Comparison of ENCODE assay signal across 15 mouse cellular contexts in genomic region chr11:44774411-44774810, GRCm38 (mm10).
A peak's percentile ranks its signal among the peaks of the same experiment; 100 is the strongest.
DNase-seq lines count a peak whose midpoint lies in the region; ATAC-seq and TF ChIP-seq lines count a peak whose summit lies in the region.
"Had no signal": no experiment of that assay in that cellular context is flagged by ENCODE, and none has a peak within 500 bp of the region (broad histone marks: within the 10 kb centered on the region; RNA-seq: fewer than 3 reads in every experiment).

No protein-coding gene starts in this region.

- no peaks in the 10 kb centered on the region for H3K9me3 ChIP-seq in heart, postnatal 0 days (replicated peaks; ENCODE audit: control insufficient read depth, low read length)
- H3K9me3 ChIP-seq: embryonic facial prominence, embryonic 15.5 days; G1E; heart, embryonic 13.5 days; limb, embryonic 15.5 days; midbrain, embryonic 13.5 days had no signal

- no peaks in the 10 kb centered on the region for H3K36me3 ChIP-seq in heart, postnatal 0 days (replicated peaks; ENCODE audit: control insufficient read depth, insufficient read depth, low read length)
- H3K36me3 ChIP-seq: embryonic facial prominence, embryonic 15.5 days; G1E; heart, embryonic 13.5 days; limb, embryonic 15.5 days; midbrain, embryonic 13.5 days had no signal

- H3K4me2 ChIP-seq in heart, postnatal 0 days (ENCODE audit: low read depth, low read length): no peak overlapping the region
- H3K4me2 ChIP-seq: embryonic facial prominence, embryonic 15.5 days; heart, embryonic 13.5 days; limb, embryonic 15.5 days; midbrain, embryonic 13.5 days had no signal

- peak; percentile 49 for TF ChIP-seq CTCF in heart, postnatal 0 days (IDR thresholded peaks at IDR 0.05; ENCODE audit: low read depth)

- H3K4me1 ChIP-seq in heart, postnatal 0 days (ENCODE audit: control insufficient read depth, insufficient read depth): no peaks in the 10 kb centered on the region

- H3K4me3 ChIP-seq in heart, postnatal 0 days (ENCODE audit: low read depth, low read length): no peak overlapping the region
- H3K4me3 ChIP-seq: embryonic facial prominence, embryonic 15.5 days; heart, embryonic 13.5 days; limb, embryonic 15.5 days; midbrain, embryonic 13.5 days had no signal

- H3K27me3 ChIP-seq in heart, postnatal 0 days (ENCODE audit: control insufficient read depth, insufficient read depth, low read length): no peaks in the 10 kb centered on the region
- H3K27me3 ChIP-seq: embryonic facial prominence, embryonic 15.5 days; heart, embryonic 13.5 days; limb, embryonic 15.5 days; midbrain, embryonic 13.5 days had no signal

- H3K27ac ChIP-seq in heart, postnatal 0 days (ENCODE audit: low read depth): no peak overlapping the region
- H3K27ac ChIP-seq: embryonic facial prominence, embryonic 15.5 days; heart, embryonic 13.5 days; limb, embryonic 15.5 days; midbrain, embryonic 13.5 days had no signal

- 52% methylated on average over 3 of the region's 3 CpGs for WGBS in heart, postnatal 0 days

- no peak for TF ChIP-seq EP300 in heart, postnatal 0 days (IDR thresholded peaks at IDR 0.05; ENCODE audit: low read depth)

- no peak for DNase-seq in heart, postnatal 0 days (ENCODE audit: low spot score)
- DNase-seq in heart, postnatal 25 days (ENCODE audit: low spot score): no peak
- peak; percentile 15 for DNase-seq in lung, postnatal 10 days
- DNase-seq in lung, postnatal 25 days (ENCODE audit: low spot score): no peak
- peak; percentile 33 for DNase-seq in adipocyte (ENCODE audit: low spot score)
- DNase-seq in thymus, postnatal 25 days: peak; percentile 6
- no peak for DNase-seq in spleen, adult 18-20 months
- no peak for DNase-seq in ovary, postnatal 10 days (ENCODE audit: low spot score)
- DNase-seq: adrenal gland, postnatal 10 days; cerebellum, adult 8-10 months had no signal

- no peak overlapping the region for H3K9ac ChIP-seq in heart, postnatal 0 days (replicated peaks; ENCODE audit: low read depth, low read length)
- H3K9ac ChIP-seq: embryonic facial prominence, embryonic 15.5 days; heart, embryonic 13.5 days; limb, embryonic 15.5 days; midbrain, embryonic 13.5 days had no signal

- no peak for ATAC-seq in heart, postnatal 0 days (ENCODE audit: insufficient read depth, low read depth)
- ATAC-seq: midbrain, embryonic 13.5 days had no signal

- intact Hi-C loops in heart, postnatal 25 days (cut with DNase I): no loop called here

Comparison
In these comparisons a context has a peak if more than half of its experiments do, and no peak if none do; other contexts are left out.
1. DNase-seq: peak in lung, postnatal 10 days (single experiment), adipocyte (single experiment) and thymus, postnatal 25 days (single experiment); none in heart, postnatal 0 days (single experiment), heart, postnatal 25 days (single experiment), lung, postnatal 25 days (single experiment), spleen, adult 18-20 months (0 of 2) and ovary, postnatal 10 days (single experiment).